ENCODE assay signal across 8 mouse cellular contexts in the genomic region with DNA sequence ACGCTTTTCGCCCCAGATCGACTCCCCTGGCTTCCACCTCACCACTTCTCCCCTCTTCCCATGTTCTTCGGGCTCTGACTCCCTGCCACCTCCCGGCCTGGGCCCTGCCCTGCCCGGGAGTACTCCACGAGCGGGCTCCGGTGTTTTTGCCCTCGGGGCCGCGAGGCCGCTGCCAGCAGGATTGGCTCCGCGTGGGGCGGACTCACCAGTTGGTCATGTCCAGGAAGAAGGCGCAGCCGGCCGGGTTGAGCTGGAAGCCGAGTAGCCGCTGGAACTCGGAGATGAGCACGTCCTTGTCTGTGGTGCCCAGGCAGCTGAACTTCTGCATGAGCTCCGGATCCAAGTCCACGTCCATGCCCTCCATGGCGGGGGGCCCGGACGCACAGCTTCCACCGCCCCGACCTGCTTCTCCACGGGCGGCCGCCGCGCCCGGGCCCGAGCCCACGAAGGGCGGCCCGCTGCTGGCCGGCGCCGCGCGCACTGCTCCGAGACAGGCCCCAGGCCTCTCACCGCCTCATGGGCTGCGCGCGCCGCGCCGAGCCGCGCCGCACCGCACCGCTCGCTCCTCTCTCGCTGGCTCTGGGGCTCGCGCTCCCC. TPM values are rescaled to one million over a fixed set of nuclear protein-coding genes. Genes with fewer than 3 reads are reported as not detected.
DNase-seq lines count a peak whose midpoint lies in the region; ATAC-seq lines count a peak whose summit lies in the region.

No protein-coding gene starts in this region.

- H3K4me1 ChIP-seq in intestine, embryonic 16.5 days (ENCODE audit: control insufficient read depth, insufficient read depth, low read length): peaks cover 27% of the 10 kb centered on the region
- peaks cover 25% of the 10 kb centered on the region for H3K4me1 ChIP-seq in limb, embryonic 13.5 days
- peaks cover 29% of the 10 kb centered on the region for H3K4me1 ChIP-seq in midbrain, embryonic 15.5 days
- peaks cover 14% of the 10 kb centered on the region for H3K4me1 ChIP-seq in stomach, embryonic 14.5 days (ENCODE audit: control insufficient read depth, insufficient read depth, low read length)

- peak; percentile 28 for DNase-seq in embryo, embryonic 10.5 days (ENCODE audit: low spot score)
- DNase-seq in embryo, embryonic 11 days: no peak
- peak; percentile 59 to 61 for DNase-seq in cerebellum, postnatal 36 days
- peak; percentile 72 for DNase-seq in gastrocnemius, postnatal 14 days

- H3K27ac ChIP-seq in intestine, embryonic 16.5 days (ENCODE audit: low read length): peak overlapping the region; percentile 92
- H3K27ac ChIP-seq in limb, embryonic 13.5 days: peak overlapping the region; percentile 85
- peak overlapping the region; percentile 80 for H3K27ac ChIP-seq in midbrain, embryonic 15.5 days
- H3K27ac ChIP-seq in stomach, embryonic 14.5 days (ENCODE audit: low read length): peak overlapping the region; percentile 88

- intact Hi-C loops in gastrocnemius, postnatal 14 days (cut with DNase I; ENCODE audit: low total_unique reads): no loop called here

- H3K9me3 ChIP-seq in intestine, embryonic 16.5 days (ENCODE audit: control insufficient read depth, low read length): no peaks in the 10 kb centered on the region
- no peaks in the 10 kb centered on the region for H3K9me3 ChIP-seq in limb, embryonic 13.5 days
- no peaks in the 10 kb centered on the region for H3K9me3 ChIP-seq in midbrain, embryonic 15.5 days
- H3K9me3 ChIP-seq in stomach, embryonic 14.5 days (ENCODE audit: control insufficient read depth, low read depth, low read length): no peaks in the 10 kb centered on the region

- no peaks in the 10 kb centered on the region for H3K36me3 ChIP-seq in intestine, embryonic 16.5 days (ENCODE audit: control insufficient read depth, insufficient read depth, low read length)
- no peaks in the 10 kb centered on the region for H3K36me3 ChIP-seq in limb, embryonic 13.5 days
- H3K36me3 ChIP-seq in midbrain, embryonic 15.5 days (replicated peaks): no peaks in the 10 kb centered on the region
- H3K36me3 ChIP-seq in stomach, embryonic 14.5 days (ENCODE audit: control insufficient read depth, insufficient read depth, low read length): no peaks in the 10 kb centered on the region

- peak overlapping the region; percentile 86 for H3K4me2 ChIP-seq in intestine, embryonic 16.5 days (ENCODE audit: low read depth, low read length)
- H3K4me2 ChIP-seq in limb, embryonic 13.5 days (replicated peaks): peak overlapping the region; percentile 93
- peak overlapping the region; percentile 82 for H3K4me2 ChIP-seq in midbrain, embryonic 15.5 days
- H3K4me2 ChIP-seq in stomach, embryonic 14.5 days (replicated peaks; ENCODE audit: low read depth, low read length): peak overlapping the region; percentile 93

- whole genome bisulfite sequencing in intestine, embryonic 16.5 days: under 1% methylated on average over 47 of the region's 62 CpGs
- WGBS in limb, embryonic 13.5 days: under 1% methylated on average over 41 of the region's 62 CpGs
- under 1% methylated on average over 59 of the region's 62 CpGs for WGBS in midbrain, embryonic 15.5 days
- WGBS in stomach, embryonic 14.5 days: 1% methylated on average over 58 of the region's 62 CpGs

- H3K9ac ChIP-seq in intestine, embryonic 16.5 days (ENCODE audit: low read depth, low read length): peak overlapping the region; percentile 91
- H3K9ac ChIP-seq in limb, embryonic 13.5 days: peak overlapping the region; percentile 99
- H3K9ac ChIP-seq in midbrain, embryonic 15.5 days: peak overlapping the region; percentile 76
- H3K9ac ChIP-seq in stomach, embryonic 14.5 days (replicated peaks; ENCODE audit: low read depth, low read length): peak overlapping the region; percentile 87

- peak overlapping the region; percentile 85 for H3K4me3 ChIP-seq in intestine, embryonic 16.5 days (ENCODE audit: low read length)
- H3K4me3 ChIP-seq in limb, embryonic 13.5 days: peak overlapping the region; percentile 99
- peak overlapping the region; percentile 73 for H3K4me3 ChIP-seq in midbrain, embryonic 15.5 days
- peak overlapping the region; percentile 100 for H3K4me3 ChIP-seq in stomach, embryonic 14.5 days (ENCODE audit: low read depth, low read length)

- ATAC-seq in intestine, embryonic 16.5 days: peak; percentile 82
- ATAC-seq in limb, embryonic 13.5 days (ENCODE audit: low FRiP score, low read depth): peak; percentile 84
- peak; percentile 90 for ATAC-seq in midbrain, embryonic 15.5 days (replicated peaks)
- peak; percentile 14 for ATAC-seq in stomach, embryonic 14.5 days (ENCODE audit: insufficient number of reproducible peaks, insufficient read depth, low FRiP score, low read depth)

- H3K27me3 ChIP-seq in intestine, embryonic 16.5 days (replicated peaks; ENCODE audit: control insufficient read depth, insufficient read depth, low read length): no peaks in the 10 kb centered on the region
- no peaks in the 10 kb centered on the region for H3K27me3 ChIP-seq in limb, embryonic 13.5 days
- H3K27me3 ChIP-seq in midbrain, embryonic 15.5 days (replicated peaks): no peaks in the 10 kb centered on the region
- no peaks in the 10 kb centered on the region for H3K27me3 ChIP-seq in stomach, embryonic 14.5 days (ENCODE audit: control insufficient read depth, insufficient read depth, low read length)

RNA-seq across cellular contexts. Expression of a gene that starts 0.4 kb away (rescaled TPM):
- total RNA-seq in gastrocnemius, postnatal 14 days (2021): 10 to 100 TPM; 79.7 to 85.1 TPM
- 14.7 and 20.8 TPM in 2 replicates for polyA plus RNA-seq in intestine, embryonic 16.5 days (2015; fragmentation: Nextera tagmentation; extraction: Ambion mirVana)
- polyA plus RNA-seq in limb, embryonic 13.5 days (2015; fragmentation: Nextera tagmentation; extraction: Ambion mirVana): 18.1 and 18.2 TPM in 2 replicates
- polyA plus RNA-seq in midbrain, embryonic 15.5 days (2015; fragmentation: Nextera tagmentation; extraction: Ambion mirVana): 10.9 and 11.4 TPM in 2 replicates
- 21.6 and 22.3 TPM in 2 replicates for polyA plus RNA-seq in stomach, embryonic 14.5 days (2014; fragmentation: Nextera tagmentation; extraction: Ambion mirVana)

RNA-seq across cellular contexts. Expression of a gene that starts 17.9 kb away (rescaled TPM):
- 10 to 100 TPM; 79.1 to 81.2 TPM for total RNA-seq in gastrocnemius, postnatal 14 days (2021)
- 218 and 242 TPM in 2 replicates for polyA plus RNA-seq in intestine, embryonic 16.5 days (2015; fragmentation: Nextera tagmentation; extraction: Ambion mirVana)
- 355 and 358 TPM in 2 replicates for polyA plus RNA-seq in limb, embryonic 13.5 days (2015; fragmentation: Nextera tagmentation; extraction: Ambion mirVana)
- polyA plus RNA-seq in midbrain, embryonic 15.5 days (2015; fragmentation: Nextera tagmentation; extraction: Ambion mirVana): 204 and 212 TPM in 2 replicates
- polyA plus RNA-seq in stomach, embryonic 14.5 days (2014; fragmentation: Nextera tagmentation; extraction: Ambion mirVana): 309 and 325 TPM in 2 replicates

RNA-seq across cellular contexts. Expression of a gene that starts 36.2 kb away (rescaled TPM):
- total RNA-seq in gastrocnemius, postnatal 14 days (2021): 10 to 100 TPM; 15.8 to 16.6 TPM
- polyA plus RNA-seq in intestine, embryonic 16.5 days (2015; fragmentation: Nextera tagmentation; extraction: Ambion mirVana): 2.3 and 2.9 TPM in 2 replicates
- polyA plus RNA-seq in limb, embryonic 13.5 days (2015; fragmentation: Nextera tagmentation; extraction: Ambion mirVana): 6.7 and 7.5 TPM in 2 replicates
- 7.0 and 7.1 TPM in 2 replicates for polyA plus RNA-seq in midbrain, embryonic 15.5 days (2015; fragmentation: Nextera tagmentation; extraction: Ambion mirVana)
- 6.4 and 7.5 TPM in 2 replicates for polyA plus RNA-seq in stomach, embryonic 14.5 days (2014; fragmentation: Nextera tagmentation; extraction: Ambion mirVana)

Comparison
In these comparisons a context has a peak if more than half of its experiments do, and no peak if none do; other contexts are left out.
1. ATAC-seq: peak in every context shown above with its lines; median percentile 90 in midbrain, embryonic 15.5 days; 84 in limb, embryonic 13.5 days; 82 in intestine, embryonic 16.5 days; 14 in stomach, embryonic 14.5 days.